Mouse (Mus musculus) thymus, postnatal 0 days (tissue): Measurements from ENCODE around the gene Vax2. TPM values are rescaled to one million over a fixed set of nuclear protein-coding genes. Genes with fewer than 3 reads are reported as not detected.

Experiments used
- DNase-seq: peaks from one replicate; pipeline ENCODE4 v3.0.0-alpha.2; 2015; ENCODE audit warnings: low spot score
- polyA plus RNA-seq: library from polyadenylated mRNA; unstranded; fragments of >200 nt; fragmentation: Nextera tagmentation; extraction: Ambion mirVana; gene quantifications from 2 replicates; pipeline ENCODE4 v1.2.1, GENCODE M21; 2015

Gene Vax2
- polyA plus RNA-seq, 1 experiment from 2014 or later = not detected

DNA sequence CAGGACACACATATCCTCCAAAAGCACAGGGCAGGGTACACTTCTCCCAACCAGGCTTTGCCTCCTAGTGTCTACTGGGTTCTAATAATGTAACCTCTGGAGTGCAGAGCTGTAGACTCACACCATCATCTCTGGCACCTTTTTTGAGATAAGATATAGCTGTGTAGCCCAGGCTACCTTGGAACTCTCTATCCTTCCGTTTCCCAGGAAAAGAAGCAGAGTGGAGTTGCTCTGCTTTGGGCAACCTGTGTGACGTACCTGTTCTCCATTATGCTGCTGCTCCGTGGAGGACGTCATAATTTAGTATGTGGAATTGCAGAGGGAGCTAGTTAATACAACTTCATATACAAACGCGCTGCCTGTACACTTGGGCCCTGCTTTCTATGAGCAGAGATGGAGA is 51.3 kb downstream of the Vax2 start, which contains the start of gene Ankrd53:
TSS of gene Ankrd53 (plus strand) at position 301 of the 400 bp plus-strand sequence.
- no peak for DNase-seq

DNA sequence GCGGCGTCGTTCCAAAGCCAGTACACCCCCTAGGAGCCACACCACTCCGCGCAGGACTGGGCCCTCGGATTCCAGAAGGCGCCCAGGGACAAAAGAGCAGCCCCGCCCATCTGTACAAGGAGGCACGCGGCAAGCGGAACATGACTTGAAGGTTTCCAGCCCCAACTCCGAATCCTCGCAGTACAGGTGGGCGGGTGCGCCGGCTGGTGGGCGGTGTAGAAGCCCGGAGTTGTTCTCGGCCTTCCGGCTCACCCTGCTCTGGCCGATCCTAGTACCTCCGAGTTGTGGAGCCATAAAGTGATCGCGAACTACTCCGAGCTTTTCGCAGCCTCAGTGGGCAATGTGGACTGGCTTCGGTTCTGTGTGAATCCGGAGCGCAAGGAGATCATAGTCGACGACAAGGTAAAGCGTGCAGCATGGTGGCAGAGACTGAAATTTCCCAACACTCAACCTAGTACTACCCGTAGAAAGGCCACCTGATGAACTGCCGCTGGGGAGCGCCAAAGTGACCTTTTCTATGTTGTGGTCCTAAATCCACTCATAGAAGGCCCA is 51.9 kb downstream of the Vax2 start:
- DNase-seq = peak; percentile 21

DNA sequence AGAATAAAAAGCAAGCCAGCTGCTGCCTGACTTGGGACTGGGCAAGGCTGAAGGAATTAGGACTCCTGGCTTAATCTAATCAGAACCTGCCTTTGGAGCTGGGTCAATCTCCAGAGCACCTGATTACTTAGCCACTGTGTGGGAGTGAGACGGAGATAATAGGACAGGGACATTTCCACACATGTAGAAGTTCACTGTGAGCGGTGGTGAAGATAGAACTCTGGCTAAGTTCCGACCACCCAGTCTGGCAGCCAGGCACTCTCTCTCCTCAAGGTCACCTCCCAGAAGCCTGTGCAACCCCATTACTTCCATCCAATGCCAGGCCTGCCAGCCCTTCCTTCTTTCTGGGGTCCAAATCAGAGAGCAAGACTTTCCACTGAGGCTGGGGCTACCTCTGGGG is 55.9 kb downstream of the Vax2 start:
- no peak for DNase-seq

DNA sequence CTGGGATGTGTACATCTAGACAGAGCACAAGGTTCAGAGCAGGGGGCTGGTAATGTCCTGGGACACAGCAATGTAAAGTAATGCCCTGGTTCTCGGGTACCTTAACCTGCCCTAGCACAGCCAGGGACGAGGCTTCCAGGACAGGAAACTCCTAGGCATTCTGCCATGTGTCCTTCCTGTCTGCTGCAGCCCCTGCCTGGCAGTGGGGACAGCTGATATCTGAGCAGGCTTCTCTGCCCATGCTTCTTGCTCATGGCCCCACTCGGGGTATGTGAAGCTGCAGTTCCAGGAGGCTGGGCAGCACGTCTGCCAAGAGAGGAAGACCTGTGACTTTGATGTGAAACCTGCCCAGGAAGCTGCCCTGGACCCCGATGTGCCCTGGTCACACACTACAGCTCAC is 57.4 kb downstream of the Vax2 start:
- no peak for DNase-seq

DNA sequence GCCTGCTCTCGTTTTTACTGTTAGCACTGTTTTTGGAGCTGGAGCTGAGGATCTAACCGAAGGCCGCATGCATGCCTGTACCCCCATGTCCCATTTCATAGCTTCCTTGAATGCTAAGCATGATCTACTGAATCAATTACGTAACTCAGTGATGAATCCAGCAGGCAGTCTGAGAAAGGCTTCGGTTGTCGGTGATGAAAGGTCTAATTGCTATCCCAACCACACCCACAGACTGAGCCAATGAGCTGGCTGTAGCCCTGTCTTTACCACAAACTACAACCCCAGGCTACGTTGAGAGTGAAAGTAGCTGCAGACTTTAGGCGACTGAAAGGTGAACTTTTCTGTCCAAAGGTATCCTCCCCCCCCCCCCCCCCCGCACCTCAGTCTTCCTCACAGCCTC is 63.1 kb downstream of the Vax2 start:
- DNase-seq = no peak

DNA sequence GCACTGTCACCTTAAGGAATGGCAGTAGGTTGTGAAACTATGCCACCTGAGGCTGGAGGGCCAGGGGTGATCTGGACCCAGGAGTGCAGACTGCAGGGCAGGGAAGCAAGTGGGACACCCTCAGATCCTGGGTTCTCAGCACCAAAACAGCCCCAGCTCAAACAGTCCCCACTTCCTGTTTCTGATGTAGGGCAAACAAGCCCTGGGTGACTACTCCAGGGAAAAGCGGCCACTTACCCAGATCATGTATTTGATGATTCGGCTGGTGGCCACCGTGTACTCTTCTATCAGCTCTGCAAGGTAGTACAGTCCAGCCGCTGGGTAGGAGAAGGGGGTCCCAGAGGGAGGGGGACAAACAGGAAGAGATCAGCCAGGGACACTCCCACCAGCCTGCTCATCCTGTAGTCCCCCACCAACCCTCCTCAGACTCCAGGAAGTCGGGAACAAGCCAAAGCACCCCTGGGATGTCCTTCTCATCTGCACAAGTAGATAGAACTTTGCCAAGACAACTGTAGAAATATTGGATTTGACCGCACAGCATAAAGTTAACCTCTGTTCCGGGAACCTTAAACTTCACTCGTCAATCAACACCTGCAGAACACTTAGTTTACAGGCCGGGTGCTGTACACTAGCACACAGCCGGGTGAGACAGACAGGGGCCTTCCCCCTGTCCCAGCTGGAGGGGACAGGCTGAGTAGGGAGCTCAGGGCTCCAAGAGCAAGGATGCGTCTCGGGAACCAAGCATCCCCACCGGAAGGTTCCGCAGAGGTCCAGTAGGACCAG is 63.9 kb downstream of the Vax2 start:
- peak; percentile 61 for DNase-seq

DNA sequence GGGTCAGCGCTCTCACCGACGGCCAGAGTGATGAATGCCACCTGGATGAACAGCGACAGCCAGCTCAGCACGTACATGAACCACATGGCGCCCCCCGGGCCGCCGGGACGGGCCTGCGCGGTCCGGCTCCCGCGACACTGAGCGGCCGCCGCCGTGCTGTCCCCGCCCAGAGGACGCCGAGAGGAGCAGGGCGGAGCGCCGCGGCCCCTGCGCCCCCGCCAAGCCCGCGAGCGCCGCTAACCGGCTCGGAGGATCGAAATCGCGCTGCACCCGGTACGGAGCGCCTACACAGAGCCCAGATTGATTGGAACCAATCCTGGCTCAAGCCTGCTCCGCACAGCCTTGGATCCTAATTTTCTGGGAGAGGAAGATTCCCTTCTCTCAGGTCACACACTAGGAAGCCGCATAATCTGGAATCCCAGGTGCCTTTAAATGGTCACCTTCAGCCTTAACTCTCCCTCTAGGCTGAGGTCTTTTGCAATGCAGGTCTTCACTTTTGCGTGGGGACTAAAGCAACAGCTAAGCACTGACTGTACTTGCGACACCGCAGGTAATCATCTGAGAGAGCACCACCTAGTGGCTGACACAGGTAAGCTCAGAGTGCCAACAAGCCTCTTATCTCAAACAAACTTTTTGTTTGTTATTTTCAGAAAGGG is 64.7 kb downstream of the Vax2 start, which contains the start of gene Tex261:
TSS of gene Tex261 (minus strand) at position 176 of the 656 bp plus-strand sequence.
- DNase-seq = peak; percentile 89

DNA sequence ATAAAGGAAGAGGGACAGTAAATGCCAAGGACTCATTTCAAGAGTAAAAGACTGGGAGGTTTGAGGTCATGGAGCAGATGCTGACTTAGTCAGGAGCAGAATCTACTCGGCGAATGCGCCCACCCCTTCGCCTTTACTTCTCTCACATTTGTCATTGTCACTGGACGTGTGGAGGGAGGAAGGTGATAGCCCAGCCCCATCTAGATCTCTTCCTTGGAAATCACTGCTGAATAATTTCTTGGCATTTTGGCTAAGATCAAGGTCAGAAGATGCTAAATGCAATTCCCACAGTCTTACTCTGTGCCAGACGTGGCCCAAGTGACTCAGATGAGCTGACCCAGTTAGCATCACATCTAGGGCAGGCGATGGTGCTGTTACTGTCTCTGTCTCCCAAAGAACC is 67.2 kb downstream of the Vax2 start:
- DNase-seq = no peak

DNA sequence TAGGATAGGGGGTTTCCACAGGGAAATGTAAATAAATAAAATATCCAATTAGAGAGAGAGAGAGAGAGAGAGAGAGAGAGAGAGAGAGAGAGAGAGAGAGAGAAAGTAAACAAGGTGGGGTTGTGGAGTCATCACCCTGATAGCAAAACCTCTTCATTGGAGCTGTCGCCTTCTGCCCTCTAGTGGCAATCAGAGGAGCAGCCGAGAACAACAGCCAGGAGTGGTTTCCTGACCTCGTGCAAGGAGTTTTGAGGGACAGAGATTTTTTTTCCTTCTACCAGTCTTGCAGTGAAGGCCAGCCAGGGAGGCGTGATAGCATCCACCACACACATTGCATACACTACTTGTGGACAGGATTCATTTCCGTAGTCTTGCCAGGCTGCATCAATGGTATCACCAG is 68.0 kb downstream of the Vax2 start:
- DNase-seq = peak; percentile 60

DNA sequence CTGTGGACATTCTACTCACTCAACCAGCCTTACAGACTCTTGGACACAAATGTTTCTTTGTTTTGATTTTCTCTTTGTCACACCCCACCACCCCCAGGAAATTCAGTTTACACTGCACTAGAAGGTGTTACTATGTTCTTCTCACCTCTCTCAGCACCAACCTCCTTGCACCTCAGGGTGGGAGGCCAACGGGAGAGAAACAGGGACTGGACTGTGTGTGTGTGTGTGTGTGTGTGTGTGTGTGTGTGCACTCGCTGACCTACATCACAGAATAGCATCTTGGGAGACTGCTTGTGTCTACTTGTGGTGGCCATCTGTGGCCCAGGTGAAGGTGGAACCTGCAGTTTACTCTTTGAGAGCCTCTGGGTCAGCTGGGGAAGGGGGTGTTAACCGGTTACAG is 75.4 kb downstream of the Vax2 start:
- DNase-seq = no peak

Other genes starting within 250 kb of the Vax2 start
- gene Dguok, start 204.3 kb upstream of the Vax2 start, polyA plus RNA-seq = 71.6 and 81.6 TPM in 2 replicates
- 1.6 and 2.1 TPM in 2 replicates for gene Actg2, start 175.0 kb upstream of the Vax2 start, polyA plus RNA-seq
- 29.6 and 30.0 TPM in 2 replicates for gene Stambp, start 138.5 kb upstream of the Vax2 start, polyA plus RNA-seq
- 0.53 and 0.88 TPM in 2 replicates for gene Clec4f, start 55.1 kb upstream of the Vax2 start, polyA plus RNA-seq
- gene Cd207, start 33.4 kb upstream of the Vax2 start, polyA plus RNA-seq = 1.1 and 1.2 TPM in 2 replicates
- 0.08 and 0.22 TPM in 2 replicates for gene Atp6v1b1, start 31.7 kb downstream of the Vax2 start, polyA plus RNA-seq
- 0.10 TPM in 1 of 2 replicates, not detected in the other for gene Ankrd53, start 51.4 kb downstream of the Vax2 start, polyA plus RNA-seq
- gene Tex261, start 64.5 kb downstream of the Vax2 start, polyA plus RNA-seq = 121 and 127 TPM in 2 replicates
- gene Nagk, start 83.7 kb downstream of the Vax2 start, polyA plus RNA-seq = 42.1 and 43.5 TPM in 2 replicates
- 14.5 and 15.2 TPM in 2 replicates for gene Paip2b, start 120.5 kb downstream of the Vax2 start, polyA plus RNA-seq
- gene Zfp638, start 155.8 kb downstream of the Vax2 start, polyA plus RNA-seq = 50.8 and 52.2 TPM in 2 replicates